Mouse (Mus musculus) spleen, postnatal 36 days (tissue): ENCODE results near the gene Galt.
A peak's percentile ranks its signal among the peaks of the same experiment; 100 is the strongest.
"Not testable (repeated sequence)": the region's sequence is repeated elsewhere in the genome, so short reads cannot be mapped to it uniquely, and the experiment has no call there.

ENCODE experiments used
- DNase-seq, 2 experiments: peaks; one replicate each; pipeline ENCODE4 v3.0.0; 2022; ENCODE audit warnings: low spot score in 2 of 2, mixed read lengths in 1 of 2

Gene Galt

DNA sequence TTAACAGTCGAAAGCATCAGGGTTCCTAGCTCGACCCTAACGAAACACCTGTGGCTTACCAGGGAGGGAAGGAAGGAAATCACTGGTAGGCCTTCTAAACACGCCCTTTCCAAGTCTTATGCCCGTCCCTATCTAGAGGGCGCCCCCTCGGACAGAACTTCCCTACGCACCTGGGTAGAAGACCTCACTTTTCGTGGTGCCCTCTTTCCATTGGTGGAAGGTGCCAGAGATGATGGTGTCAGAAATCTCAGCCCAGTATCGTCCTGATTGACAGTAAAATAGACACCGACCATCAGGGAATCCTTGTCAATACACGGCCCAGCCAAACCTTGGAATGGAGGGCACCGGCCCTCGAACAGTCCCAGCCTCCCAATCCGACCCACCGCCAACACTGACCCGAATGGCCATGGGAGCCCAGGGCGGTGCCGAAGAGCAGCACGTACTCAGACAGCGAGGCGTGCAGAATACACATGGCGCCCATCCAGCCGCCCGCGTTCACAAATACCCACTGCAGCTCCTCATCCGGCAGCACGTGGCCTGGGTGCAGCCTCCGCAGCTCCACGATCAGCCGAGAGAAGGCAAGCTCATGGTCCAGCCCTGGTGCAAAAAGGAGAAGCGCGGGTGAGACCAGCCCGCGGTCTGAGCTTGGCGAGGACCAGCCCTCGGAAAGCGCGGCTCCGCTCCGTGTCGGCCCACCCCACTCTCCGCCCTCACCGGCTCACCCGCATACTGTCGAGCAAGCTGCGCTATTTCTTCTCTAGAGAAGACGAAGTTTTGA is 14.5 kb upstream of the Galt start:
- DNase-seq: peak; percentile 41 to 64

GRCm38 (mm10) chr4:41741158-41741560 is 13.9 kb upstream of the Galt start:
- peak; percentile 95 to 96 for DNase-seq

- no peak for DNase-seq
These were observed 10.9 kb upstream of the Galt start for GRCm38 (mm10) chr4:41744131-41744530.

DNA sequence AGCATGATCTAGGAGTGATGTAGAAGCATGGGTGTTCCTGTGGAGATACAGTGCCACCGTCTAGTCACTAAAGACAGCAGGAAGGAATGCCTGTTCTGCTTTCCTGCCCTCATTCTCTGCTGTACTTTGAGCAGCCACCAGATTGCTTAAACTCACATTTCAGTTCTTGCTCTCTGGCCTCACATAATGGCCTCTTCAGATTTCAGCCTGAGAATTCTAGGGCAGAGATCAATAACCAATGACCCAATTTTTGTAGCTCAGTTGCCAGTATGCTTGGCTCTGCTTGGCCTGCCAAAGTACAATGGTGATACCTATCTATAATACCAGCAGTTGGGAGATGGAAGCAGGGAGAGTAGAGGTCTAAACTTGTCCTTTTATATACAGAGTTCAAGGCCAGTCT is 10.0 kb upstream of the Galt start:
- no peak for DNase-seq

DNA sequence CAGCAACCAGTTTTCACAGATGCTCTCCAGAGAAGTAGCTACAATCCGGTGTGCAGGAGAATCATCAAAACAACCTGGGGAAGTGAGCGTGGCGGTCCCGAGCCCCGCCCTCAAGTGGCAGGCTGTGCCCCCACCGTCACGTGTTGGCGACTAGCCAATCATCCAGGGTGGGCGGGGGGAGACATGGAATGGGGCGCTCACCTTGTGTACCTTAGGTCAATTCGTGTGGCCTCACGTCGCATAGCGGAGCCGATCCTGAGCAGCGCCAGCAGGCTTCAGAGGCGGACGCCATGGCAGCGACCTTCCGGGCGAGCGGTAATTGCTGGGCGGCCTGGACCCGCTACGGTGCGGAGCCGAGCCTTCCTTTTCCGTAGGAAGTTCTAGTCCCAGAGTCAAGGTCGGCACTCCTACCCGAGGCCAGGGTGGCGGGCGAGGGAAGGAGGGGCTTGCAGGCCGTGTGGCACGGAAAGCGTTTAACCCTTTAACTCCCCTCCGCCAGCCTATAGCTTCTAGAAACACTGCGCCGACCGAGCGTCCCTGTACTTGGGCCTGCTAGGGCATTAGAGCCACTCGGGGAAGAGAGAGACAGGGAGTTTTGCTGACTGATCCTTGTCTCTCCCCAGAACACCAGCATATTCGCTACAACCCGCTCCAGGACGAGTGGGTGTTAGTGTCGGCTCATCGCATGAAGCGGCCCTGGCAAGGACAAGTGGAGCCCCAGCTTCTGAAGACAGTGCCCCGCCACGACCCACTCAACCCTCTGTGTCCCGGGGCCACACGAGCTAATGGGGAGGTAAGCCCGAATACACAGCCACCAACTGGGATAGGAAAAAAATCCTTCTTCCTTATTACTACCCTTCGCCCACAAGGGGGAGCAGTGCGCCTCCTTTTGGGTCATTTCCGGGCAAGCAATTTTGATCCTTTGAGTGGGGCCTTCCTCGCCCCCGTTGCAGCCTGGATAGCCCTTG is 594 bp downstream of the Galt start, which contains the start of gene Sigmar1:
Gene Sigmar1 (minus strand): TSS at position 820 of the 968 bp plus-strand sequence.
- DNase-seq: peak; percentile 90 to 92

DNA sequence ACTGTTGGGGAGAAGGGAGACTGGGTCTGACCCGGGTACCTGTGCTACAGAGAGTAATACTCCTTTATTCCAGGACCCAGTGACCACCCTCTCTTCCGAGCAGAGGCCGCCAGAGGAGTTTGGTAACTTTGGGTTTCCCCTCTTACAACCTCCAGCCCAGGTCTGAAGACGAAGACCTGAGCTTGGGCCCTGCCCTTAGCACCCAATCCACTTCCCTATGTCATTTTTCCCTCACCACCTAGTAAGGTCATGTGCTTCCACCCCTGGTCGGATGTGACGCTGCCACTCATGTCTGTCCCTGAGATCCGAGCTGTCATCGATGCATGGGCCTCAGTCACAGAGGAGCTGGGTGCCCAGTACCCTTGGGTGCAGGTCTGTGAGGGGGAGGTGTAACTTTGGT is 1.4 kb downstream of the Galt start:
- no peak for DNase-seq

DNA sequence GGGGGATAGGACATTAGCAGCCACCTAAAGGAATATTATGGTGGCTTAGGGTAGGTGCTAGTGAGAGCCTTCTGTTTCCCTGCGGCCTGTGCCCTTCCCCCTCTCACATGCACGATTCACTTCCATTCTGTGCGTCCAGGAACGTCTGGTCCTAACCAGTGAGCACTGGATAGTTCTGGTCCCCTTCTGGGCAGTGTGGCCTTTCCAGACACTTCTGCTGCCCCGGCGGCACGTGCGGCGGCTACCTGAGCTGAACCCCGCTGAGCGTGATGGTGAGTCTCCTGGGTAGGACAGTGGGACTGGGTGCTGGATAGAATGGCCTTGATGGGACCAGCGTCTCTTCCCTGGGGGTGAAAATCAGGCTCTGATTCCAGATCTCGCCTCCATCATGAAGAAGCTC is 2.3 kb downstream of the Galt start:
- DNase-seq: no peak

DNA sequence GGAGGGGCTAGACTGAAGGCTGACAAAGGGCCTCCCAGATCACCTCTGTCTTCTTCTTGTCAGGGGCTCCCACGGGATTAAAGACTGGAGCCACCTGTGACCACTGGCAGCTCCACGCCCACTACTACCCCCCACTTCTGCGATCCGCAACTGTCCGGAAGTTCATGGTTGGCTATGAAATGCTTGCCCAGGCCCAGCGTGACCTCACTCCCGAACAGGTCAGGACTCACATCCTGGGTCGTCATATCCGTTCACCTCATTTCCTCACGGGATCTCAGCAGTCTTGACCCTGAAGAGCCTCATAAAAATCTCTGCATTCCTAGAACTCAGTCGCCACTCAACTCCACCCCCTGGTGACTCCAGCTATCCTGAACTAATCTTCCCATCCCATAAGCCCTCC is 3.0 kb downstream of the Galt start:
- DNase-seq: no peak

- no peak for DNase-seq
These were observed 3.7 kb downstream of the Galt start for GRCm38 (mm10) chr4:41758701-41759100.

- no peak for DNase-seq
These were observed 4.2 kb downstream of the Galt start for GRCm38 (mm10) chr4:41759206-41759605.

- DNase-seq: no peak
These were observed 4.7 kb downstream of the Galt start for GRCm38 (mm10) chr4:41759656-41760287.

DNA sequence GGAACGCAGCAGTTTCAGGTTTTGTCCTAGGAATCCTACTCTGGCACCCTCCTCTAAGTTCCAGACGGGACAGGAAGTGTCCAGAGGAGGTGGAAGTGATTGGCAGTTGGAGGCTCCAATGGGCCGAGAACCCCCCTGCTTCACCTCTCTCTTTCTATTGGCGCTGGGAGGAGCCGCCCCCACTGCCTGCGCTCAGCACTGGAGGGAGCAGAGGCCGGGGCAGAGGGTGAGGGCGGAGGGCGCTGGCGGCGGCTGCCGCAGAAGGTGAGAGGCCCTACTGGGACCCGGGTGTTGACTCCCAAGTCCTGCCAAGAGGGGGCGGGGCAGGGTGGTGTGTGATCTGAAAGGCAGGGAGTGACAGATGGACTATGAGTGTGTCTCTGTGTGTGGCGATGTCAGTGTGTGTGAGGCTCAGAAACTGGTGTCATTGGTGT is 5.3 kb downstream of the Galt start:
- DNase-seq: peak; percentile 42 to 47

GRCm38 (mm10) chr4:41760911-41761310 is 5.9 kb downstream of the Galt start:
- DNase-seq: no peak

DNA sequence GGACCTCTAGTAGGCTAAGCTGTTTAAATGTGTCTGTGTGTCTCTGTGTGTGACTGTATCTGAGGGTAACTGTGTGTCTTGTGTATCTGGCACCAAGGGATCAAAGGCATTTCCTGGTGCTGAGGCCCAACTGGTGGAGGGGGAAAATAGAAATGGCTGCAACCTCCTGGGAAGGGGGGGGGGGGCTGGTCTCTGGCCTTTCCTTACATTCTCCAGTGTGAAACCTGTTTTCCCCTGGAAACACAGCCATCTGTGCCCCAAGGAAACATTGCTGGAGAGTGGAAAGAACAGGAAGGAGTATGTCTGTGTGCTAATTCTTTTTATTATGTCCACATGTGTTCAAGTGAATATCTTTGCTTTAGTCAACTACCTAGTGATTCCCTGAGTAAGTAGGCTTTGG is 6.7 kb downstream of the Galt start:
- no peak for DNase-seq

DNA sequence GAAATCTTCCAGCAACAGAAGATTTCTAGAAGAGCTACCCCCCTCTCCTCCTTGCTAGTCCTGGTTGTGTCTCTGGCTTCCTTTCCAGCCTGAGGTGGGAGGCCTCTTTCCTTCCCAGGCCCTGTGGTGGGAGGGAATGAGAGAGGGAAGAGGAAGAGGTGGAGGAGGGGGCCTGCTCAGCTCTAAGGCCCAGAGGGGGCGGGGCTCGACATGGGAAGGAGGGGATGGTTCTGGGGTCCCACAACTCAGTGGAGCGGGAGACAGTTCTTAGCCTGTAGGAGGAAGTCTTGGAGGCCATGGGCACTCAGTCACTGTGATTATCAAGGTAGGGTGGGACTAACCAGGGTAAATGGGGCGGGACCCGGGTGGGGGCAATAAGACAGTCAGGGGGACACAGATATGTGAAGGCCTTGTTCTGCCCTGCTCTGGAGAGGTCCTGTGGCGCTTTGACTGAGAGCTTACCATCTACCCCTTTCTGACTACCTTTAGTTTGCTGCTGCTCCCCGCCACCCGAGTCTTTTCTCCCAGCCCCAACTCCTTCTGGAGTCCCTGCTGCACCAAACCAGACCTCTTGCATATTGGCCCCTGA is 7.2 kb downstream of the Galt start:
- no peak for DNase-seq

- not testable (repeated sequence) for DNase-seq
These were observed 7.7 kb downstream of the Galt start for GRCm38 (mm10) chr4:41762688-41763114.

DNA sequence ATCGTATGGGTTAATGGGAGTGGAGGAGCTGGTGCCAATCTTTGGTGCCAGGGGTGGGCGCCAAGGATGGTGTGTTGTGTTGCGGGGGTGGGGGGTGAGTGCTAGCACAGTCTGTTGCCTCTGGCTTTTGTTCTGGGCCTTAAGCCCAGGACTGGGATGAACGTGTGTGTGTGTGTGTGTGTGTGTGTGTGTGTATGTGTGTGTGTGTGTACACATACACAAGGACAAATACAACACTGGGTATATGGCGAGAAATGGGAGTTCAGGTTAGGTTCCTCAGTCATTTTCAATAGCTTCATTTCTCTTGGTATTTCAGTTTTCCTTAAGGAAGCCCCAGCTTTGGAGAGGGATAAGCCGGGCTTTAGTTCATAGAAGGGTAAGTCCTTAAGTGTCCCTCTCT is 8.1 kb downstream of the Galt start:
- DNase-seq: not testable (repeated sequence)

GRCm38 (mm10) chr4:41767301-41767700 is 12.3 kb downstream of the Galt start:
- not testable (repeated sequence) for DNase-seq

DNA sequence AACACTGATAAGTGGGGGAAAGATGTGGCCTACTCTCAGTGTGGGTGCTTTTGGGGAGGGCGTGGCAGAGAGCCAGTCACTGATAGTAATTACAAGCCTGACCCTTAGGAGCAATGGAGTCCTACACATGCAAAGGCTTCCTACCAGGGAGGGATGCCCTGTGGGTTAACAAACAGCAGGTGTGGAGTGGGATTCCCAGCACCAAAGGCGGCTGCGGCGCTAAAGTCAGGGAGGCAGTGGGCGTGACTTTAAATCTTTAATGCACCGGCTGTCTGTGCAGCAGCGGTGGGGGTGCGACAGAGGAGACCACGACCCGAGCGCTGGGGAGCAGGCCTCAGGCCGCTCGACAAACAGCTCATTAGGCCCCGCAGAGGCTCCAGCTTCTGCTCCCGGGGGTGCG is 17.9 kb downstream of the Galt start:
- not testable (repeated sequence) for DNase-seq

- peak; percentile 69 for DNase-seq
These were observed 18.5 kb downstream of the Galt start for GRCm38 (mm10) chr4:41773502-41773901.

GRCm38 (mm10) chr4:41774002-41774401 is 19.0 kb downstream of the Galt start, which contains the start of gene Ccl27a:
Gene Ccl27a, minus strand, starts transcription at chr4:41774247.
- DNase-seq: peak; percentile 78 to 87
